Mouse (Mus musculus) heart, postnatal 25 days (tissue): ENCODE measurements at regions not wholly inside any gene's neighbourhood (a gene's known extent, or its start where the extent isn't known, plus 50 kb on each side); places are given as distances from the start of the nearest gene placed in this dataset.

Experiments used
- DNase-seq: peaks from one replicate; pipeline ENCODE4 v3.0.0; 2022; ENCODE audit warnings: low spot score
- intact Hi-C: fragments of 180-260 bp; cut with DNase I; formaldehyde crosslinking; loops from one replicate; pipeline ENCODE4 v1.15.1; 2025

- intact Hi-C loops = no loop called here
- no peak for DNase-seq
Observed at GRCm38 (mm10) chr4:55134339-55134738, 189.5 kb downstream of the Zfp462 start.

- intact Hi-C loops = no loop called here
- no peak for DNase-seq
Observed at GRCm38 (mm10) chr4:55134791-55135190, 189.9 kb downstream of the Zfp462 start.

DNA sequence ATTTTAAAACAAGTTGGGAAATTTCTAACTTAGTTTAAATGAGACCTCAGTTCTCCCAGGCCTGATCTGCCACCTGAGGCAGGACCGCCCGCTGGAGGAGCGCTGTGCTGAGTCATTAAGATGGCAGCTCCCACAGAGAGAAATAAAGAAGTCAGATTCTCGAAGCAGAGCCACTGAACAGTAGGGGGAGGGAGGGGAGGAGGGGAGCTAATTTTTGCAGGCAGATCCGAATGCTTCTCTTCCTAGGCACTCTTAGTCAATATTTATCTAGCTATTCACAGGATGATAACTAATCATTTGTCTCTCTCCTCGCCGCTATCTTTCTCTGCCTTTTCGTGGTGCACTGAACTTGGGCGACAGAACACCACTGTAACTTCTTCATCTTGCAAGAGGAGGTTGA is 191.4 kb downstream of the Zfp462 start:
- intact Hi-C loops = no loop called here
- DNase-seq = no peak

DNA sequence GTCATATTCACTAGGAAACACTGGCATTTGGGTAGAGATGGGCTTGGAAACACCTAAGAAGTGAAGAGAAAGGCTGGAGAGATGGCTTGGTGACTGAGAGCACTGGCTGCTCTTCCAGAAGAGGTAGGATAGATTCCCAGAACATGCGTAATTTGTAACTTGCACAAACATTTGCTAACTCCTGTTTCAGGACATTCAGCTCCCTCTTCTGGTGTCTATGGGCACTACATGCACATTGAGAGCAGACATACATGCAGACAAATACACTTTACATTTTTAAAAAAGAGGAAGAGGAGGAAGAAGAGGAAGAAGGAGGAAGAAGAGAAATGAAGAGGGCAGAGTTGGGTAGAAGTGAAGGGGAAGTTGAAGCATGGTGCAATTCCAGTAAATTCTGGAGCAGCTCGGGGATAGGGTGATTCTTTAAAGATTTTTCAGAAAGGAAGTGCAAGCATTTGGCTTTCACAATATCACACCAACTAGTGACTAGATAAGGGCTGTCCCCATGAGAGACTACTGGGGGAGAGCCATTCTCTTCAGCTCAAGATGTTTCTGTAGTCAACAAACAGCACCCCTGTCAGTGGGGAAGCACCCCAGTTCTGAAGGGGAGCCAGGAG is 193.0 kb downstream of the Zfp462 start:
- intact Hi-C loops = no loop called here
- no peak for DNase-seq

DNA sequence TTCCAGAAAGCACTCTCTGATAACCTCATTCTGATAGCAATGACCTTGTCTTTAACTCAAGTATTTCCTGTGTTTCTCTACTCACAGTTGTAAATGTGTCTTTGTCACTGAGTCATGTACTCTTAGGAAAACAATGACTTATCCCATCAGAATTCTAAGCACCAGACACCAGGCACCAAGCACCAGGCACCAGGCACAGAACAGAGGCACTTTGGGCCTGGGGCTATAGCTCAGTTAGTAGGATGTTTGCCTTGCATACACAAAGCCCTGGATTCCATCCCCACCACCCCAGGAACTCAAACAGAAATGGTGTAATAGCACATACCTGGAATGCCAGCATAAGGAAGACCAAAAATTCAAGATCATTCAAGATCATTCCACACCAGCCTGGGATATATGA is 196.5 kb downstream of the Zfp462 start:
- DNase-seq = no peak
- intact Hi-C loops = no loop called here

GRCm38 (mm10) chr4:55141923-55142732 is 197.3 kb downstream of the Zfp462 start:
- intact Hi-C loops = no loop called here
- DNase-seq = no peak

DNA sequence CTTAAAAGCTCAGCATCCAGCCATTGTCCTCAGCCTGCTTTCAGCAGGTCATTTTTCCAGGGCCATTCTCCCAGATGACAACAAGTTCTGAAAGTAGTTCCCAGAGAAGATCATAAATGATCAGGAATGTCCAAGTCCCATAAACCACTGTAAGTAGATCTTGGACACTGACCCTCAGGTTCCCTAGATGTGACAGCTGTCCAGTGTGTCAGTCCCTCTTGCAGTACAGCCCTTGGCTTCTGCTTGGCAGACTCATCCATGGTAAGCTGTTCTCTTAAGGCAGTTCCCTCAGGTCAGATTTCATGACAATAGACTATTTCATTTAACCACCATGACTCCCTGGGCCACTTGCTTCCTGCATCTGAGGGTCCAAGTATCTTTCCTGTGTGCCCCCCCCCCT is 198.6 kb downstream of the Zfp462 start:
- intact Hi-C loops = no loop called here

DNA sequence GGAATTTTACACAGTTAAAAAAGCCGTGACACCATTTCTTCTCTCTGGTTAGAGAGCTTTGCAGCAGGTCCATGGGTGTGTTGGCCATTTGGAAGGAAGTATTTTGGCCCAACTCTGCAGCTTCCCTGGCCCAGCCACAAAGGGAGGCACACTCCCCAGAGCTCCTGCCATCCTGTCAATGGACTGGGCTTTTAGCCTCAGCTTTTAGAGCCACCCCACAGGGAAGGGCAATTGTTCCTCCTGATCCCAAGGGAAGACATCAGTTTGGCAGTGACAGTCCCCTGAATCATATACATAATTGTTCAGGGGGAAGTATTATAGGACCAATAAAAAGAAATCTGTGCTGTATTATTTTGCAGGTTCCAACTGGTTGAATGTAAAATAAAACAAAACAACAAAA is 200.1 kb downstream of the Zfp462 start:
- DNase-seq = no peak
- intact Hi-C loops = no loop called here

More for the DNA sequence above, 198.6 kb downstream of the Zfp462 start:
- DNase-seq = no peak

DNA sequence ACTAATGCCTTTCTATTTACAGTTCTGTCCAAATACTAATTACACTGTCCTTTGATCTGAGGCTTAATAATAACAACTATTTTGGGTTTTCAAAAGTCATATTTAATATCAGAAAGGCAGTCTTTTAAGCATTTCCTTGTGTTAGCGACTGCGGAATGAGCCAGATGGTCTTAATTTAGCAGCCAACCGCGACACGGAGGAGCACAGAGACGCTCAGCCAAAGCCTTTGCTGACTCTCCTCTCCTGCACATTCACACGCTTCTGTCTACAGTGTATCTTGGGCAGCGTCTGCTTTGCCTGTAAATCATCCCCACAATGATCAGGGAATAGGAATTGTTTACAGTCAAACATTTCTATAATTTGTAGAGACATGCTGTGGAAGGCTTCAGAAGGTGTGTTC is 201.1 kb downstream of the Zfp462 start:
- DNase-seq = no peak
- intact Hi-C loops = no loop called here

GRCm38 (mm10) chr4:55148380-55148779 is 201.5 kb upstream of the Rad23b start:
- DNase-seq = no peak
- intact Hi-C loops = no loop called here

- intact Hi-C loops = no loop called here
- no peak for DNase-seq
Observed at GRCm38 (mm10) chr4:55154556-55154955, 195.3 kb upstream of the Rad23b start.

DNA sequence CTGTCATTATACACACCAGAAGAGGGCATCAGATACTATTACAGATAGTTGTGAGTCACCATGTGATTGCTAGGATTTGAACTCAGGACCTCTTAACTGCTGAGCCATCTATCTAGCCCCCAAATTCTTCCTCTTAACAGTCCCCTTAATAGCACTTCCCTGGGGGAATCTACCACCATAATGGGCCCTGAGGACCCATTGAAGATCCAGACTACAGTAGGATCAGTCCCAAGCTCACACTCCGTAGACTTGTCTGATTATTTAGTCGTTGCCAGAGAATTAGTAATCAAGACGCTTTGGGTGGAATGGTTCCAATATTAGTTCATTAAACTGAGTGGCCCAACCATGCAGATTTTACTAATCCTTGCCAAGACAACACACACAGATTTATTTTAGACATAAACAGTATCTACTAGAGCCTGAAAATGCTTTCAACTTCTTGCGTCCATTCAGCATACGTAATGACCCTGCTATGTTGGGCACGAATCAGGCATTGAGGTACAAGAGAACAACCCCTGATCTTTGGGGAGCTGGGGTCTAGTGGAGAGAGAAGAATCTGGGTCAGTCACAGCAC is 191.6 kb upstream of the Rad23b start:
- no peak for DNase-seq
- intact Hi-C loops = no loop called here

DNA sequence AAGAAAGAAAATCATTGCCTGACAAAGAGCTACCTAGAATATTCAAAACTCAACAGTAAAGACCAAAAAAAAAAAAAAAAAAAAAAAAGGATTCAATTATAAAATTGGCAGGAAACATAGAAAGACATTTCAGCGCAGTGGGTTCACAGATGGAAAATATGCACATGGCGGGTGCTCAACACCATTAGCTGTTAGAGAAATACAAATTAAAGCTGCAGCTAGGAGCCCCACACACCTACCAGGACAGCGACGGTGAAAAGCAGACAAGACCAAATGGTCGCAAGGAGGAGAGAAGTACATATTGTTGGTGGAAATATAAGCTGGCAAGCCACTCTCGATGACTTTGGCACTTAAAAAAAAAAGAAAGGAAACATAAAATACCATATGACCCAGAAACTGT is 183.6 kb upstream of the Rad23b start:
- intact Hi-C loops = no loop called here
- no peak for DNase-seq

DNA sequence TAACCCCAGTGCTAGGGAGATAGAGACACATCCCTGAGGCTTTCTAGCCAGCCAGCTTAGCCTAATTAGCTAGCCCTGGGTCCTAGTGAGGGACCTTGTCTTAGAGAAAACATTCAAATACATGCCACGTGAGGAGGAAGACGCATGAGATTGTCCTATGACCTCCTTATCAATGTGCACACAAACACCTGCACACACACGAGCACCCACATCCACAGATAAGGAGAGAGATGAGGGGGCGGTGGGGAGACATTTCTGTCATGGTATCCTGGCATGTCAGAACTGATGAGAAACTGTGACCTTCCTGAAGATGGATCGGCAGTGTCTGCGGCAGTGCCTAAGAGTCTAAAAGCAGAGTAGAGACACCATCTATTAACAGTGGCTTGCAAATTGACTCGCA is 180.8 kb upstream of the Rad23b start:
- DNase-seq = no peak
- intact Hi-C loops = no loop called here

DNA sequence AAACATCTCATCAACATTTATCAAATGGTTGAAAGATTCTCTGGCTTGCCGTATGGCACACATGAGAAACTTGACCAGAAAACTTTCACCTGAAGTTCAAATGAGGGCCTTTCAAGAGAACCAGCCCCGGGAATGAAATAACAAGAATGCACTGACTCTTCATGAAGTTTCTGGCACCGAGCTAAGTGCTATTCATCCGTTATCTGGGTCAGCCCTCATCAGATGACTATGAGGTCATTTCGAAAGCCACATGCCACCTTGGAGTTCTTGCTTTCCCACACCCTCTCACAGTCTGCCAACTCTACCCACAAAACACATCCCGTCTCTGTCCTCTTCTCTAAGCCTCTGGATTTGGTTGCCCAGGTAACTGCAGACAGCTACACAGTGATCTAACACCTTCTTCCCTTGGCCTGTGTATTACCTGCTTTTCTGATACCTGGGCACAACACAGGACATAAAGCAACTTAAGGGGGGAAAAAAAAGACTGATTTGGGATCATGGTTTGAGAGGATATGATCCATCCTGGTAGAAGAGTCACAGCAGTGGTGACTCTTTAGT is 177.4 kb upstream of the Rad23b start:
- intact Hi-C loops = no loop called here
- DNase-seq = no peak

- intact Hi-C loops = no loop called here
- no peak for DNase-seq
Observed at GRCm38 (mm10) chr4:55176026-55176425, 173.8 kb upstream of the Rad23b start.

DNA sequence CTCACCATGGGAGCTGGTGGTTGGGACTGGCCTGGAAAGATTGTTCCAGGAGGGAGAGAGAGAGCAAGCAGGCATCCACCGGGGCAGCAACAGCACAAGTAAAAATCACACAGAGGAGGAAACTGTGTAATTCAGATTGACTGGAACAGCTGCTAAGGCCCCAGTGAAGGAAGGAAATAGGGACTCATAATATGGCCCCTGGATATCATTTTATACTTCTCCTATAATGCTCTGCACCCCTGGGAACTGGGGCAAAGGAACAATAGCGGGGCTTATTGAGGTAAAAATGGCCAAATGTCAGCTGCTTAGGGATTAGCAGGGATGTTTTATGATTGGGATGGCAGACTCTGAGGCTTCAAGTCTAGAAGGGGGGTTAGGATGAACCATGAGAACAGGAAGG is 170.4 kb upstream of the Rad23b start:
- DNase-seq = no peak
- intact Hi-C loops = no loop called here

- intact Hi-C loops = no loop called here
- no peak for DNase-seq
Observed at GRCm38 (mm10) chr4:55183519-55183918, 166.3 kb upstream of the Rad23b start.

- intact Hi-C loops = no loop called here
- no peak for DNase-seq
Observed at GRCm38 (mm10) chr4:55188716-55189115, 161.1 kb upstream of the Rad23b start.

GRCm38 (mm10) chr4:55190586-55190985 is 159.3 kb upstream of the Rad23b start:
- intact Hi-C loops = no loop called here
- no peak for DNase-seq

- intact Hi-C loops = no loop called here
- no peak for DNase-seq
Observed at GRCm38 (mm10) chr4:55194061-55194460, 155.8 kb upstream of the Rad23b start.
